Mouse (Mus musculus): ENCODE data around the gene Rln3. TPM values are rescaled to one million over a fixed set of nuclear protein-coding genes. Genes with fewer than 3 reads are reported as not detected.
"Not testable (repeated sequence)": the region's sequence is repeated elsewhere in the genome, so short reads cannot be mapped to it uniquely, and the experiment has no call there.

Rln3 gene
- polyA plus RNA-seq, 1 experiment from 2014 or later, result 1.6 TPM

- Histone ChIP-seq H3K27me3 (ENCODE audit: control insufficient read depth, insufficient read depth, low read length) (peaks cover 28% of the 10 kb centered on the region), H3K4me1 (replicated peaks; ENCODE audit: control insufficient read depth, insufficient read depth, low read length) (peaks cover 17% of the 10 kb centered on the region), H3K4me2 (replicated peaks) (no peak overlapping the region), H3K9me3 (ENCODE audit: control insufficient read depth, low read length) (no peaks in the 10 kb centered on the region), H3K27ac (no peak overlapping the region), H3K4me3 (replicated peaks; ENCODE audit: low read length) (no peak overlapping the region), H3K36me3 (replicated peaks; ENCODE audit: control insufficient read depth, insufficient read depth) (no peaks in the 10 kb centered on the region), H3K9ac (no peak overlapping the region)
- no peak for DNase-seq (ENCODE audit: low spot score)
- ATAC-seq (ENCODE audit: low FRiP score), result no peak
- 95% methylated on average over 5 of the region's 5 CpGs for whole genome bisulfite sequencing
Observed at GRCm38 (mm10) chr8:84015833-84016232, 29.0 kb downstream of the Rln3 start.

- ATAC-seq (ENCODE audit: low FRiP score) (no peak), DNase-seq (ENCODE audit: low spot score) (no peak)
- WGBS, result 5% methylated on average over 35 of the region's 35 CpGs
- Histone ChIP-seq H3K9me3 (ENCODE audit: control insufficient read depth, low read length) (no peaks in the 10 kb centered on the region), H3K4me3 (replicated peaks; ENCODE audit: low read length) (peak overlapping the region; percentile 54), H3K4me1 (replicated peaks; ENCODE audit: control insufficient read depth, insufficient read depth, low read length) (peaks cover 22% of the 10 kb centered on the region), H3K27ac (no peak overlapping the region), H3K9ac (peak overlapping the region; percentile 32; the same call in 1 of the 2 replicates), H3K36me3 (replicated peaks; ENCODE audit: control insufficient read depth, insufficient read depth) (no peaks in the 10 kb centered on the region), H3K27me3 (ENCODE audit: control insufficient read depth, insufficient read depth, low read length) (peaks cover 37% of the 10 kb centered on the region), H3K4me2 (replicated peaks) (peak overlapping the region; percentile 99)
Observed at GRCm38 (mm10) chr8:84012499-84013165, 32.2 kb downstream of the Rln3 start.

- WGBS, result 1% methylated on average over 45 of the region's 45 CpGs
- Histone ChIP-seq H3K4me3 (replicated peaks; ENCODE audit: low read length) (peak within 1 kb of the TSS; percentile 54), H3K9me3 (ENCODE audit: control insufficient read depth, low read length) (no peaks in the 10 kb centered on the region), H3K27me3 (ENCODE audit: control insufficient read depth, insufficient read depth, low read length) (peaks cover 37% of the 10 kb centered on the region), H3K27ac (no peak within 1 kb of the TSS), H3K36me3 (replicated peaks; ENCODE audit: control insufficient read depth, insufficient read depth) (no peaks in the 10 kb centered on the region), H3K9ac (peak within 1 kb of the TSS; percentile 59), H3K4me2 (replicated peaks) (peak within 1 kb of the TSS; percentile 99), H3K4me1 (replicated peaks; ENCODE audit: control insufficient read depth, insufficient read depth, low read length) (peaks cover 22% of the 10 kb centered on the region)
- no peak for DNase-seq (ENCODE audit: low spot score)
- no peak for ATAC-seq (ENCODE audit: low FRiP score)
Observed at GRCm38 (mm10) chr8:84011705-84012498, 32.9 kb downstream of the Rln3 start, which contains the start of gene 2210011C24Rik. 2210011C24Rik (minus strand) TSS chr8:84012171.

GRCm38 (mm10) chr8:84010625-84011611 lies 33.9 kb downstream of the Rln3 start:
- DNase-seq (ENCODE audit: low spot score) (peak; percentile 81), ATAC-seq (ENCODE audit: low FRiP score) (peak; percentile 64)
- Histone ChIP-seq H3K9ac (peak overlapping the region; percentile 59), H3K27ac (no peak overlapping the region), H3K27me3 (ENCODE audit: control insufficient read depth, insufficient read depth, low read length) (peaks cover 37% of the 10 kb centered on the region), H3K9me3 (ENCODE audit: control insufficient read depth, low read length) (no peaks in the 10 kb centered on the region), H3K4me2 (replicated peaks) (peak overlapping the region; percentile 99), H3K4me1 (replicated peaks; ENCODE audit: control insufficient read depth, insufficient read depth, low read length) (peaks cover 22% of the 10 kb centered on the region), H3K36me3 (replicated peaks; ENCODE audit: control insufficient read depth, insufficient read depth) (no peaks in the 10 kb centered on the region), H3K4me3 (replicated peaks; ENCODE audit: low read length) (peak overlapping the region; percentile 54)
- 3% methylated on average over 62 of the region's 83 CpGs for WGBS

GRCm38 (mm10) chr8:84009876-84010275 lies 34.9 kb downstream of the Rln3 start:
- Histone ChIP-seq H3K36me3 (replicated peaks; ENCODE audit: control insufficient read depth, insufficient read depth) (no peaks in the 10 kb centered on the region), H3K27me3 (ENCODE audit: control insufficient read depth, insufficient read depth, low read length) (peaks cover 37% of the 10 kb centered on the region), H3K9ac (no peak overlapping the region), H3K4me1 (replicated peaks; ENCODE audit: control insufficient read depth, insufficient read depth, low read length) (peaks cover 25% of the 10 kb centered on the region), H3K4me3 (replicated peaks; ENCODE audit: low read length) (no peak overlapping the region), H3K27ac (no peak overlapping the region), H3K4me2 (replicated peaks) (peak overlapping the region; percentile 99; the same call in 1 of the 2 replicates), H3K9me3 (ENCODE audit: control insufficient read depth, low read length) (no peaks in the 10 kb centered on the region)
- 2% methylated on average over 11 of the region's 11 CpGs for WGBS
- peak; percentile 64 for ATAC-seq (ENCODE audit: low FRiP score)
- DNase-seq (ENCODE audit: low spot score), result peak; percentile 86

GRCm38 (mm10) chr8:84008362-84008761 lies 36.4 kb downstream of the Rln3 start:
- peaks cover 34% of the 10 kb centered on the region for H3K27me3 ChIP-seq (ENCODE audit: control insufficient read depth, insufficient read depth, low read length)
- no peak for DNase-seq (ENCODE audit: low spot score)
- H3K36me3 ChIP-seq (replicated peaks; ENCODE audit: control insufficient read depth, insufficient read depth), result no peaks in the 10 kb centered on the region
- no peaks in the 10 kb centered on the region for H3K9me3 ChIP-seq (ENCODE audit: control insufficient read depth, low read length)
- no peak overlapping the region for H3K9ac ChIP-seq
- WGBS, result 34% methylated on average over 7 of the region's 7 CpGs
- H3K4me1 ChIP-seq (replicated peaks; ENCODE audit: control insufficient read depth, insufficient read depth, low read length), result peaks cover 34% of the 10 kb centered on the region
- H3K4me3 ChIP-seq (replicated peaks; ENCODE audit: low read length), result no peak overlapping the region
- no peak for ATAC-seq (ENCODE audit: low FRiP score)
- no peak overlapping the region for H3K27ac ChIP-seq
- H3K4me2 ChIP-seq (replicated peaks), result no peak overlapping the region

- not testable (repeated sequence) for ATAC-seq (ENCODE audit: low FRiP score); H3K4me2 ChIP-seq (replicated peaks); H3K4me3 ChIP-seq (replicated peaks; ENCODE audit: low read length); H3K9ac ChIP-seq; DNase-seq (ENCODE audit: low spot score); H3K9me3 ChIP-seq (ENCODE audit: control insufficient read depth, low read length); H3K36me3 ChIP-seq (replicated peaks; ENCODE audit: control insufficient read depth, insufficient read depth); H3K27ac ChIP-seq
- Histone ChIP-seq H3K4me1 (replicated peaks; ENCODE audit: control insufficient read depth, insufficient read depth, low read length) (peaks cover 14% of the 10 kb centered on the region), H3K27me3 (ENCODE audit: control insufficient read depth, insufficient read depth, low read length) (peaks cover 20% of the 10 kb centered on the region)
- WGBS, result 94% methylated on average over 7 of the region's 7 CpGs
Observed at GRCm38 (mm10) chr8:84005502-84005901, 39.3 kb downstream of the Rln3 start.

GRCm38 (mm10) chr8:84004533-84005201 lies 40.1 kb downstream of the Rln3 start:
- WGBS, result under 1% methylated on average over 30 of the region's 30 CpGs
- peak; percentile 84 for ATAC-seq (ENCODE audit: low FRiP score)
- Histone ChIP-seq H3K9ac (peak overlapping the region; percentile 64), H3K4me1 (replicated peaks; ENCODE audit: control insufficient read depth, insufficient read depth, low read length) (peaks cover 14% of the 10 kb centered on the region), H3K36me3 (replicated peaks; ENCODE audit: control insufficient read depth, insufficient read depth) (peaks cover 11% of the 10 kb centered on the region; the same call in 1 of the 2 replicates), H3K9me3 (ENCODE audit: control insufficient read depth, low read length) (no peaks in the 10 kb centered on the region), H3K4me3 (replicated peaks; ENCODE audit: low read length) (peak overlapping the region; percentile 44), H3K4me2 (replicated peaks) (peak overlapping the region; percentile 83), H3K27me3 (ENCODE audit: control insufficient read depth, insufficient read depth, low read length) (peaks cover 16% of the 10 kb centered on the region), H3K27ac (peak overlapping the region; percentile 52)
- DNase-seq (ENCODE audit: low spot score), result peak; percentile 90

Measured in hindbrain, embryonic 14.5 days (tissue).